Mouse (Mus musculus): Measurements from ENCODE around the gene Ccnt1. TPM values are rescaled to one million over a fixed set of nuclear protein-coding genes. Genes with fewer than 3 reads are reported as not detected.

Ccnt1 gene
- polyA plus RNA-seq, 1 experiment, result 42.6 TPM

DNA sequence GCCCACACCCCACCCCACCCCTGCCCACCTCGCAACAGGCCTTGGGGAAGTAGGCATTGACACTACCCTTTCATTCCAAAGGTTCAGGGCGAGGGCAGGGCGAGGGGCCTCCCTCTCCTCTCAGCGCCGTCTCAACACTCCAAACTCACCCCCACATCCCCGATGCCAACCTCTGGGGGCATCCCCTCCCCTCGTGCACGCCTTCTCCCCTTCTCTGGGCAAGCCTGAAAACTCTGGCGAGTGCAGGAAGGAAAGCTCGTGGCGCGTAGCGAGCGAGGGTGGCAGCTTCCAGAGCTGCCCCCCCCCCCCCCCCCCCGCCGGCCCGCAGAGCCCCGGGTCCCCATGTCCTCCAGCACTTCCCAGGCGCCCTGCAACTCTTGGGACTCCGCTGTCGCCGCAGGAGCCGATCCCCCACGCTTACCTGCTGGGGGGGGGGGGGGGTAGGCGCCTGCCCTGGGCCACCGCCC is 38.1 kb upstream of the Ccnt1 start:
- no peak overlapping the region for H3K4me3 ChIP-seq (ENCODE audit: insufficient read depth, low read length)
- H3K4me1 ChIP-seq (ENCODE audit: control insufficient read depth, insufficient read depth, low read length), result no peaks in the 10 kb centered on the region
- H3K27ac ChIP-seq (ENCODE audit: insufficient read depth, low read depth, low read length), result no peak overlapping the region
- TF ChIP-seq CTCF (IDR thresholded peaks at IDR 0.05; ENCODE audit: low read depth, low read length) (no peak), POLR2A (IDR thresholded peaks at IDR 0.05; ENCODE audit: borderline replicate concordance, low read depth, low read length) (no peak)

GRCm38 (mm10) chr15:98608058-98608783 is 37.5 kb upstream of the Ccnt1 start:
- no peak overlapping the region for H3K4me3 ChIP-seq (ENCODE audit: insufficient read depth, low read length)
- H3K4me1 ChIP-seq (ENCODE audit: control insufficient read depth, insufficient read depth, low read length), result no peaks in the 10 kb centered on the region
- no peak overlapping the region for H3K27ac ChIP-seq (ENCODE audit: insufficient read depth, low read depth, low read length)
- TF ChIP-seq POLR2A (IDR thresholded peaks at IDR 0.05; ENCODE audit: borderline replicate concordance, low read depth, low read length) (no peak), CTCF (IDR thresholded peaks at IDR 0.05; ENCODE audit: low read depth, low read length) (no peak)

GRCm38 (mm10) chr15:98607557-98607956 is 36.8 kb upstream of the Ccnt1 start:
- Histone ChIP-seq H3K4me1 (ENCODE audit: control insufficient read depth, insufficient read depth, low read length) (no peaks in the 10 kb centered on the region), H3K27ac (ENCODE audit: insufficient read depth, low read depth, low read length) (no peak overlapping the region), H3K4me3 (ENCODE audit: insufficient read depth, low read length) (no peak overlapping the region)
- TF ChIP-seq CTCF (IDR thresholded peaks at IDR 0.05; ENCODE audit: low read depth, low read length) (no peak), POLR2A (IDR thresholded peaks at IDR 0.05; ENCODE audit: borderline replicate concordance, low read depth, low read length) (no peak)

DNA sequence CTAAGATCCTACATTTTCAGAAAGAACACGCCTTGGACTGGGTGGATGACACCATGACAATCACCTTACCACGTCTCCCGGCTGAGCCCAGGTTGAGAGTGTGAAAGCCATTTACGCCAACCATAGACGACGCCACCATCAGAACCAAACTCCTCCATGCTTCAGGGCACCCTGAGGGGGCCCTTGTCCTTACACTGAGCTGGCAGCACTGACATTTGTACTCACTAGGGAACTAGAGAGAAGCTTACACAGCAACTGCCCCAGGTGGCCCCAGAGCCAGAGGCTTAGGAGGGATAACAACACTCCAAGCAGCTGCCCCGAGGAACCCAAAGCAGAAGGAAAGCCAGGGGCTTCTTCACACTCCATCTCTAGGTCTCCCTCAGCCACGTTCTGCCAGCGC is 36.0 kb upstream of the Ccnt1 start:
- H3K27ac ChIP-seq (ENCODE audit: insufficient read depth, low read depth, low read length), result no peak overlapping the region
- TF ChIP-seq POLR2A (IDR thresholded peaks at IDR 0.05; ENCODE audit: borderline replicate concordance, low read depth, low read length), result no peak
- H3K4me3 ChIP-seq (ENCODE audit: insufficient read depth, low read length), result no peak overlapping the region
- H3K4me1 ChIP-seq (ENCODE audit: control insufficient read depth, insufficient read depth, low read length), result no peaks in the 10 kb centered on the region

DNA sequence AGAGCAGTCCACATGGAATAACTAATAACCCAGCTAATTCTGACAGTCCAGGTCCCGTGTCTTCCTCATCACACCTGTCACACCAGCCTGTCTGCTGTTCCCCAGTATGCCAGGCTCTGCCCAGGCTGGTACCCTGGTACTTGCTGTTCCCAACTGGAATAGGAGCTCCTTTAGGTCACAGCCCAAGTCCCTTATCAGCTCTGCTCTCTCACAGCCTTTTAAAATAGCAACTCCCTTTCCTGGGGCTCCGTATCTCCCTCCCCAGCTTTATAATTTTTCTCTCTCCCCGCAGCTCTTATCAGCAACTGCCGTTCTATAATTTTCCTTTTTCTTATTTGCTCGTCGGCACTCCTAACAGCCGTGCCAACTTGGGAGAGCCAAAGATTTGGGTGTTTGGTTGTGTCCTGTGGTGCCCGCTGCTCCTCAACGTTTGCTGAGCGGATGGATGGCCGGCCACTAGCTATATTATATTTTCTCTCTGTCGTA is 35.4 kb upstream of the Ccnt1 start:
- no peak overlapping the region for H3K27ac ChIP-seq (ENCODE audit: insufficient read depth, low read depth, low read length)
- no peak overlapping the region for H3K4me3 ChIP-seq (ENCODE audit: insufficient read depth, low read length)
- TF ChIP-seq POLR2A (IDR thresholded peaks at IDR 0.05; ENCODE audit: borderline replicate concordance, low read depth, low read length) (no peak), CTCF (IDR thresholded peaks at IDR 0.05; ENCODE audit: low read depth, low read length) (no peak)
- H3K4me1 ChIP-seq (ENCODE audit: control insufficient read depth, insufficient read depth, low read length), result no peaks in the 10 kb centered on the region

- Histone ChIP-seq H3K4me1 (ENCODE audit: control insufficient read depth, insufficient read depth, low read length) (no peaks in the 10 kb centered on the region), H3K27ac (ENCODE audit: insufficient read depth, low read depth, low read length) (no peak overlapping the region), H3K4me3 (ENCODE audit: insufficient read depth, low read length) (no peak overlapping the region)
- no peak for TF ChIP-seq CTCF (IDR thresholded peaks at IDR 0.05; ENCODE audit: low read depth, low read length)
- no peak for TF ChIP-seq POLR2A (IDR thresholded peaks at IDR 0.05; ENCODE audit: borderline replicate concordance, low read depth, low read length)
Observed at GRCm38 (mm10) chr15:98604041-98604575, 33.4 kb upstream of the Ccnt1 start.

DNA sequence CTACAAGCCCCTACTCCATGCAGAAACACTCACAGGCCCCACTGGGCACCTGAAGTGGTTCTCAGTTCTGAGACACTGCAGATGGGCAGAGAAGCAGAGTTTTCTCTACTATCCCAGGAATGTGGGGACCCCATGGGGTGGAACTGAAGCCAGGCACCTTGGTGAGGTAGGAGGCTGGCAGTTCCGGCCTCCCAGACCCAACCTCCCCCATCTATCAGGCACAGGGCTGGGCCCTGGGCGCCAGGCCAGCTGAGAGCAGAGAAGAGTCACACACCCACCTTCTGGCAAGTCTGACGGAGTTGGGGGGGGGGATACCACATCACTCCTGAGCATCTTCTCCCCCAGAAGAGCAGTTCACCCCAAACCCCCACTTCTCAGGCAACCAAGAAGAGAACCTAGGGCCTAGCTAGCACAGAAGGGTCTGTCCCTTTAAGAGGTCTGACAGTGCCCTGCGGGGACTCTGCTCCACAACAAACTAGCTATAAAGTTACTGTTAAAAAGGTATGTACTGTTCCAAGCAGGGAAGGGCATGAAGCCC is 32.3 kb upstream of the Ccnt1 start:
- Histone ChIP-seq H3K4me1 (ENCODE audit: control insufficient read depth, insufficient read depth, low read length) (no peaks in the 10 kb centered on the region), H3K4me3 (ENCODE audit: insufficient read depth, low read length) (no peak overlapping the region), H3K27ac (ENCODE audit: insufficient read depth, low read depth, low read length) (no peak overlapping the region)
- TF ChIP-seq CTCF (IDR thresholded peaks at IDR 0.05; ENCODE audit: low read depth, low read length) (no peak), POLR2A (IDR thresholded peaks at IDR 0.05; ENCODE audit: borderline replicate concordance, low read depth, low read length) (no peak)

GRCm38 (mm10) chr15:98602191-98602881 is 31.6 kb upstream of the Ccnt1 start:
- no peak overlapping the region for H3K27ac ChIP-seq (ENCODE audit: insufficient read depth, low read depth, low read length)
- no peaks in the 10 kb centered on the region for H3K4me1 ChIP-seq (ENCODE audit: control insufficient read depth, insufficient read depth, low read length)
- no peak overlapping the region for H3K4me3 ChIP-seq (ENCODE audit: insufficient read depth, low read length)

DNA sequence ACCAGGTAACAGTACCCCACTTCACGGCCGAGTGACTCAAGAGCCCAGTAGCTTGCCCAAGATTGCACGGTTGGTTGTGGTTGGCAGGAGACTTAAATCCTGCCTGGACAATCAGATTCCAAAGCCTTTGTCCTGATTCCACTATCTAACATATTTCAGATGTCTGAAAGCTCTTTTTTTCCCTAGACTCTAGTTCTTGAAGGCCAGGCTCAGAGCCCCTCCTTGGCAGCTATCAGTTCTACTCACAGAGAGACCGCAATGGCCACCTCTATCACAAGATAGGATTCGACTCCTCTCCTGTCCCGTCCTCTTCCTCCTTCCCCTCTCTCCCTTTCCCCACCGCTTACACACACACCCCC is 31.1 kb upstream of the Ccnt1 start:
- H3K27ac ChIP-seq (ENCODE audit: insufficient read depth, low read depth, low read length), result no peak overlapping the region
- H3K4me3 ChIP-seq (ENCODE audit: insufficient read depth, low read length), result no peak overlapping the region
- no peaks in the 10 kb centered on the region for H3K4me1 ChIP-seq (ENCODE audit: control insufficient read depth, insufficient read depth, low read length)
- TF ChIP-seq CTCF (IDR thresholded peaks at IDR 0.05; ENCODE audit: low read depth, low read length) (no peak), POLR2A (IDR thresholded peaks at IDR 0.05; ENCODE audit: borderline replicate concordance, low read depth, low read length) (no peak)

More at GRCm38 (mm10) chr15:98602191-98602881, 31.6 kb upstream of the Ccnt1 start:
- TF ChIP-seq POLR2A (IDR thresholded peaks at IDR 0.05; ENCODE audit: borderline replicate concordance, low read depth, low read length) (no peak), CTCF (IDR thresholded peaks at IDR 0.05; ENCODE audit: low read depth, low read length) (no peak)

Data from bone marrow macrophage, adult 2 months (primary cell).